Mouse (Mus musculus): ENCODE measurements around the gene Oxtr. TPM values are rescaled to one million over a fixed set of nuclear protein-coding genes. Genes with fewer than 3 reads are reported as not detected.

The Oxtr gene
- 0.36 and 0.85 TPM in 2 replicates for polyA plus RNA-seq (2016; fragmentation: Nextera tagmentation; extraction: Ambion mirVana)

GRCm38 (mm10) chr6:112489910-112490559, at the start of gene Oxtr:
Gene Oxtr, minus strand, starts transcription at chr6:112489943.
- Histone ChIP-seq H3K4me1 (peaks cover 21% of the 10 kb centered on the region), H3K4me2 (replicated peaks) (peak within 1 kb of the TSS; percentile 61), H3K4me3 (peak within 1 kb of the TSS; percentile 28), H3K9me3 (no peaks in the 10 kb centered on the region), H3K27me3 (replicated peaks) (peaks cover 55% of the 10 kb centered on the region), H3K36me3 (no peaks in the 10 kb centered on the region), H3K27ac (no peak within 1 kb of the TSS), H3K9ac (peak within 1 kb of the TSS; percentile 35)
- 7% methylated on average over 24 of the region's 24 CpGs for WGBS
- ATAC-seq (ENCODE audit: low FRiP score, low read depth): 0 out of 2 replicates have a peak, but pooled peaks have one; percentile 5

- no peak overlapping the region for H3K4me3 ChIP-seq
- 57% methylated on average over 5 of the region's 5 CpGs for WGBS
- no peak overlapping the region for H3K4me2 ChIP-seq (replicated peaks)
- H3K9me3 ChIP-seq: no peaks in the 10 kb centered on the region
- ATAC-seq (ENCODE audit: low FRiP score, low read depth): no peak
- H3K4me1 ChIP-seq: no peaks in the 10 kb centered on the region
- no peaks in the 10 kb centered on the region for H3K36me3 ChIP-seq
- peaks cover 5% of the 10 kb centered on the region; the same call in 1 of the 2 replicates for H3K27me3 ChIP-seq (replicated peaks)
- no peak overlapping the region for H3K9ac ChIP-seq
- no peak overlapping the region for H3K27ac ChIP-seq
These were observed 35.7 kb upstream of the Oxtr start for GRCm38 (mm10) chr6:112525434-112525833.

GRCm38 (mm10) chr6:112524459-112524858, 34.7 kb upstream of the Oxtr start:
- Histone ChIP-seq H3K9ac (no peak overlapping the region), H3K36me3 (no peaks in the 10 kb centered on the region), H3K4me3 (no peak overlapping the region), H3K9me3 (no peaks in the 10 kb centered on the region), H3K4me2 (replicated peaks) (no peak overlapping the region), H3K4me1 (no peaks in the 10 kb centered on the region), H3K27ac (no peak overlapping the region), H3K27me3 (replicated peaks) (peaks cover 7% of the 10 kb centered on the region)
- no peak for ATAC-seq (ENCODE audit: low FRiP score, low read depth)
- WGBS: 66% methylated on average over 10 of the region's 10 CpGs

GRCm38 (mm10) chr6:112517991-112518390, 28.2 kb upstream of the Oxtr start:
- Histone ChIP-seq H3K9me3 (no peaks in the 10 kb centered on the region), H3K36me3 (no peaks in the 10 kb centered on the region), H3K27ac (no peak overlapping the region), H3K27me3 (replicated peaks) (peaks cover 44% of the 10 kb centered on the region), H3K4me3 (no peak overlapping the region), H3K4me1 (peaks cover 7% of the 10 kb centered on the region), H3K9ac (no peak overlapping the region), H3K4me2 (replicated peaks) (no peak overlapping the region)
- 79% methylated on average over 3 of the region's 3 CpGs for WGBS
- ATAC-seq (ENCODE audit: low FRiP score, low read depth): no peak

- 77% methylated on average over 3 of the region's 3 CpGs for WGBS
- Histone ChIP-seq H3K9ac (no peak overlapping the region), H3K27me3 (replicated peaks) (peaks cover 45% of the 10 kb centered on the region), H3K36me3 (no peaks in the 10 kb centered on the region), H3K4me1 (peaks cover 7% of the 10 kb centered on the region), H3K27ac (no peak overlapping the region), H3K4me2 (replicated peaks) (no peak overlapping the region), H3K4me3 (no peak overlapping the region), H3K9me3 (no peaks in the 10 kb centered on the region)
- no peak for ATAC-seq (ENCODE audit: low FRiP score, low read depth)
These were observed 27.8 kb upstream of the Oxtr start for GRCm38 (mm10) chr6:112517572-112517971.

GRCm38 (mm10) chr6:112516496-112516895, 26.8 kb upstream of the Oxtr start:
- Histone ChIP-seq H3K27ac (no peak overlapping the region), H3K4me2 (replicated peaks) (no peak overlapping the region), H3K4me3 (no peak overlapping the region), H3K36me3 (no peaks in the 10 kb centered on the region), H3K9me3 (no peaks in the 10 kb centered on the region), H3K4me1 (peaks cover 7% of the 10 kb centered on the region), H3K9ac (no peak overlapping the region), H3K27me3 (replicated peaks) (peaks cover 45% of the 10 kb centered on the region)
- 4% methylated on average over 1 of the region's 1 CpGs for WGBS
- ATAC-seq (ENCODE audit: low FRiP score, low read depth): peak; percentile 82

- WGBS: 94% methylated on average over 6 of the region's 6 CpGs
- Histone ChIP-seq H3K9ac (no peak overlapping the region), H3K4me2 (replicated peaks) (no peak overlapping the region), H3K4me1 (peaks cover 7% of the 10 kb centered on the region), H3K4me3 (no peak overlapping the region), H3K27ac (no peak overlapping the region), H3K9me3 (no peaks in the 10 kb centered on the region), H3K27me3 (replicated peaks) (peaks cover 48% of the 10 kb centered on the region), H3K36me3 (no peaks in the 10 kb centered on the region)
- no peak for ATAC-seq (ENCODE audit: low FRiP score, low read depth)
These were observed 24.8 kb upstream of the Oxtr start for GRCm38 (mm10) chr6:112514591-112514990.

GRCm38 (mm10) chr6:112510346-112510745, 20.6 kb upstream of the Oxtr start:
- H3K36me3 ChIP-seq: no peaks in the 10 kb centered on the region
- H3K9me3 ChIP-seq: no peaks in the 10 kb centered on the region
- no peak overlapping the region for H3K4me2 ChIP-seq (replicated peaks)
- H3K4me3 ChIP-seq: no peak overlapping the region
- no peak overlapping the region for H3K9ac ChIP-seq
- H3K4me1 ChIP-seq: no peaks in the 10 kb centered on the region
- ATAC-seq (ENCODE audit: low FRiP score, low read depth): 0 out of 2 replicates have a peak, but pooled peaks have one; percentile 41
- H3K27ac ChIP-seq: no peak overlapping the region
- WGBS: 11% methylated on average over 4 of the region's 4 CpGs
- peaks cover 29% of the 10 kb centered on the region for H3K27me3 ChIP-seq (replicated peaks)

GRCm38 (mm10) chr6:112509590-112510131, 19.9 kb upstream of the Oxtr start:
- H3K27ac ChIP-seq: no peak overlapping the region
- peaks cover 24% of the 10 kb centered on the region for H3K27me3 ChIP-seq (replicated peaks)
- H3K9ac ChIP-seq: no peak overlapping the region
- no peaks in the 10 kb centered on the region for H3K36me3 ChIP-seq
- no peak overlapping the region for H3K4me3 ChIP-seq
- WGBS: 58% methylated on average over 2 of the region's 2 CpGs
- no peak overlapping the region for H3K4me2 ChIP-seq (replicated peaks)
- no peak for ATAC-seq (ENCODE audit: low FRiP score, low read depth)
- no peaks in the 10 kb centered on the region for H3K4me1 ChIP-seq
- no peaks in the 10 kb centered on the region for H3K9me3 ChIP-seq

GRCm38 (mm10) chr6:112507617-112508016, 17.9 kb upstream of the Oxtr start:
- Histone ChIP-seq H3K9me3 (no peaks in the 10 kb centered on the region), H3K9ac (no peak overlapping the region), H3K4me2 (replicated peaks) (no peak overlapping the region), H3K27me3 (replicated peaks) (peaks cover 11% of the 10 kb centered on the region; the same call in 1 of the 2 replicates), H3K36me3 (no peaks in the 10 kb centered on the region), H3K4me1 (no peaks in the 10 kb centered on the region), H3K27ac (no peak overlapping the region), H3K4me3 (no peak overlapping the region)
- WGBS: 89% methylated on average over 2 of the region's 2 CpGs
- no peak for ATAC-seq (ENCODE audit: low FRiP score, low read depth)

GRCm38 (mm10) chr6:112501156-112501555, 11.4 kb upstream of the Oxtr start:
- Histone ChIP-seq H3K4me2 (replicated peaks) (no peak overlapping the region), H3K9ac (no peak overlapping the region)
- WGBS: 82% methylated on average over 2 of the region's 2 CpGs

GRCm38 (mm10) chr6:112499456-112499855, 9.7 kb upstream of the Oxtr start:
- Histone ChIP-seq H3K27me3 (replicated peaks) (no peaks in the 10 kb centered on the region), H3K4me3 (no peak overlapping the region), H3K9ac (no peak overlapping the region), H3K4me1 (no peaks in the 10 kb centered on the region), H3K9me3 (no peaks in the 10 kb centered on the region), H3K27ac (no peak overlapping the region), H3K36me3 (no peaks in the 10 kb centered on the region), H3K4me2 (replicated peaks) (no peak overlapping the region)
- no peak for ATAC-seq (ENCODE audit: low FRiP score, low read depth)
- 89% methylated on average over 2 of the region's 2 CpGs for WGBS

More at GRCm38 (mm10) chr6:112501156-112501555, 11.4 kb upstream of the Oxtr start:
- Histone ChIP-seq H3K36me3 (no peaks in the 10 kb centered on the region), H3K4me3 (no peak overlapping the region), H3K9me3 (no peaks in the 10 kb centered on the region), H3K27me3 (replicated peaks) (no peaks in the 10 kb centered on the region), H3K4me1 (no peaks in the 10 kb centered on the region), H3K27ac (no peak overlapping the region)
- ATAC-seq (ENCODE audit: low FRiP score, low read depth): no peak

- Histone ChIP-seq H3K36me3 (no peaks in the 10 kb centered on the region), H3K4me2 (replicated peaks) (no peak overlapping the region), H3K4me3 (no peak overlapping the region), H3K27me3 (replicated peaks) (no peaks in the 10 kb centered on the region), H3K27ac (no peak overlapping the region), H3K9me3 (no peaks in the 10 kb centered on the region), H3K9ac (no peak overlapping the region), H3K4me1 (no peaks in the 10 kb centered on the region)
- no peak for ATAC-seq (ENCODE audit: low FRiP score, low read depth)
- WGBS: 93% methylated on average over 3 of the region's 3 CpGs
These were observed 9.0 kb upstream of the Oxtr start for GRCm38 (mm10) chr6:112498716-112499115.

Data from neural tube, embryonic 12.5 days (tissue).